Mouse (Mus musculus): Measurements from ENCODE around the gene Gm11596. TPM values are rescaled to one million over a fixed set of nuclear protein-coding genes. Genes with fewer than 3 reads are reported as not detected.

Gene Gm11596
- polyA plus RNA-seq, 1 experiment from 2014 or later: not detected

DNA sequence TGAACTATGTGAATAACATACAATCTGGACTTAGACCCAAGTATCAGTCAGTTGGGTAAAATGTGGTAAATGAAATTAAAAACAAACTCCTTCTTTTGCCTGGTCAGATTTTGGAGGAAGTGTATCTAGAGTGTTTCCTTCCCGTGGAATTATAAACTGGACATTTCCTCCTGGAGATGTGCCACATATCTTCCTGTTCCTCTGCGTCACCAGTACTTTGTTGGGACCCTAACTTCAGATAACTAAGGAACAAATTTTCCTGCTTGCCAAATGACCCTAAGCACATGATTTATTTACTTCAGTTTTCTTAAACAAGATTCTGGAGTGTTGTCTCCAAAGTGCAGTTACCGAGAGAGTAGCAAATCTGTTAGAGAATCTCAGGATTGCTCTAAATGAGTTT is 49.3 kb downstream of the Gm11596 start:
- no peak overlapping the region for H3K4me3 ChIP-seq
- no peak for ATAC-seq (ENCODE audit: low FRiP score)
- 95% methylated on average over 3 of the region's 3 CpGs for WGBS

More for the DNA sequence above, 49.3 kb downstream of the Gm11596 start:
- no peak overlapping the region for H3K9ac ChIP-seq
- H3K36me3 ChIP-seq: no peaks in the 10 kb centered on the region
- H3K4me2 ChIP-seq (replicated peaks): no peak overlapping the region
- H3K27me3 ChIP-seq: no peaks in the 10 kb centered on the region
- H3K4me1 ChIP-seq: no peaks in the 10 kb centered on the region
- no peak overlapping the region for H3K27ac ChIP-seq
- H3K9me3 ChIP-seq (replicated peaks): no peaks in the 10 kb centered on the region

Other genes with a start within 250 kb of the Gm11596 start
- not detected in 2 replicates for gene Krtap3-3, start 242.6 kb downstream of the Gm11596 start, polyA plus RNA-seq (2016; fragmentation: Nextera tagmentation; extraction: Ambion mirVana)
- gene Krtap3-2, start 236.6 kb downstream of the Gm11596 start, polyA plus RNA-seq (2016; fragmentation: Nextera tagmentation; extraction: Ambion mirVana): not detected in 2 replicates
- not detected in 2 replicates for gene Gm11939, start 234.0 kb downstream of the Gm11596 start, polyA plus RNA-seq (2016; fragmentation: Nextera tagmentation; extraction: Ambion mirVana)
- not detected in 2 replicates for gene Krtap3-1, start 226.8 kb downstream of the Gm11596 start, polyA plus RNA-seq (2016; fragmentation: Nextera tagmentation; extraction: Ambion mirVana)
- gene Krtap1-5, start 212.5 kb downstream of the Gm11596 start, polyA plus RNA-seq (2016; fragmentation: Nextera tagmentation; extraction: Ambion mirVana): not detected in 2 replicates
- gene Krtap1-4, start 209.8 kb downstream of the Gm11596 start, polyA plus RNA-seq (2016; fragmentation: Nextera tagmentation; extraction: Ambion mirVana): not detected in 2 replicates
- gene Krtap1-3, start 202.1 kb downstream of the Gm11596 start, polyA plus RNA-seq (2016; fragmentation: Nextera tagmentation; extraction: Ambion mirVana): not detected in 2 replicates
- not detected in 2 replicates for gene Krtap9-3, start 195.4 kb downstream of the Gm11596 start, polyA plus RNA-seq (2016; fragmentation: Nextera tagmentation; extraction: Ambion mirVana)
- not detected in 2 replicates for gene Gm11938, start 190.2 kb downstream of the Gm11596 start, polyA plus RNA-seq (2016; fragmentation: Nextera tagmentation; extraction: Ambion mirVana)
- gene Gm11937, start 183.3 kb downstream of the Gm11596 start, polyA plus RNA-seq (2016; fragmentation: Nextera tagmentation; extraction: Ambion mirVana): not detected in 2 replicates
- not detected in 2 replicates for gene Krtap2-4, start 178.6 kb downstream of the Gm11596 start, polyA plus RNA-seq (2016; fragmentation: Nextera tagmentation; extraction: Ambion mirVana)
- not detected in 2 replicates for gene Gm11562, start 173.0 kb downstream of the Gm11596 start, polyA plus RNA-seq (2016; fragmentation: Nextera tagmentation; extraction: Ambion mirVana)
- gene Krtap4-1, start 165.2 kb downstream of the Gm11596 start, polyA plus RNA-seq (2016; fragmentation: Nextera tagmentation; extraction: Ambion mirVana): not detected in 2 replicates
- not detected in 2 replicates for gene Krtap4-2, start 158.4 kb downstream of the Gm11596 start, polyA plus RNA-seq (2016; fragmentation: Nextera tagmentation; extraction: Ambion mirVana)
- gene Krtap4-7, start 149.4 kb downstream of the Gm11596 start, polyA plus RNA-seq (2016; fragmentation: Nextera tagmentation; extraction: Ambion mirVana): not detected in 2 replicates
- not detected in 2 replicates for gene Gm11555, start 143.2 kb downstream of the Gm11596 start, polyA plus RNA-seq (2016; fragmentation: Nextera tagmentation; extraction: Ambion mirVana)
- gene Gm11563, start 134.5 kb downstream of the Gm11596 start, polyA plus RNA-seq (2016; fragmentation: Nextera tagmentation; extraction: Ambion mirVana): not detected in 2 replicates
- not detected in 2 replicates for gene Krtap4-6, start 127.5 kb downstream of the Gm11596 start, polyA plus RNA-seq (2016; fragmentation: Nextera tagmentation; extraction: Ambion mirVana)
- gene Gm14190, start 102.7 kb downstream of the Gm11596 start, polyA plus RNA-seq (2016; fragmentation: Nextera tagmentation; extraction: Ambion mirVana): not detected in 2 replicates
- gene Gm14180, start 59.2 kb downstream of the Gm11596 start, polyA plus RNA-seq (2016; fragmentation: Nextera tagmentation; extraction: Ambion mirVana): not detected in 2 replicates
- not detected in 2 replicates for gene Gm11595, start 20.6 kb downstream of the Gm11596 start, polyA plus RNA-seq (2016; fragmentation: Nextera tagmentation; extraction: Ambion mirVana)
- not detected in 2 replicates for gene Krtap4-8, start 12.8 kb downstream of the Gm11596 start, polyA plus RNA-seq (2016; fragmentation: Nextera tagmentation; extraction: Ambion mirVana)
- not detected in 2 replicates for gene Krtap4-9, start 8.3 kb downstream of the Gm11596 start, polyA plus RNA-seq (2016; fragmentation: Nextera tagmentation; extraction: Ambion mirVana)
- not detected in 2 replicates for gene Gm11569, start 5.5 kb upstream of the Gm11596 start, polyA plus RNA-seq (2016; fragmentation: Nextera tagmentation; extraction: Ambion mirVana)
- gene Gm11554, start 11.0 kb upstream of the Gm11596 start, polyA plus RNA-seq (2016; fragmentation: Nextera tagmentation; extraction: Ambion mirVana): not detected in 2 replicates
- not detected in 2 replicates for gene Krtap4-13, start 16.4 kb upstream of the Gm11596 start, polyA plus RNA-seq (2016; fragmentation: Nextera tagmentation; extraction: Ambion mirVana)
- gene Gm11564, start 22.2 kb upstream of the Gm11596 start, polyA plus RNA-seq (2016; fragmentation: Nextera tagmentation; extraction: Ambion mirVana): not detected in 2 replicates
- gene 2300003K06Rik, start 44.6 kb upstream of the Gm11596 start, polyA plus RNA-seq (2016; fragmentation: Nextera tagmentation; extraction: Ambion mirVana): not detected in 2 replicates
- gene Krtap4-16, start 58.1 kb upstream of the Gm11596 start, polyA plus RNA-seq (2016; fragmentation: Nextera tagmentation; extraction: Ambion mirVana): not detected in 2 replicates
- not detected in 2 replicates for gene Gm11568, start 64.5 kb upstream of the Gm11596 start, polyA plus RNA-seq (2016; fragmentation: Nextera tagmentation; extraction: Ambion mirVana)
- gene Gm11559, start 71.0 kb upstream of the Gm11596 start, polyA plus RNA-seq (2016; fragmentation: Nextera tagmentation; extraction: Ambion mirVana): not detected in 2 replicates
- not detected in 2 replicates for gene Krtap9-1, start 79.9 kb upstream of the Gm11596 start, polyA plus RNA-seq (2016; fragmentation: Nextera tagmentation; extraction: Ambion mirVana)
- not detected in 2 replicates for gene Gm11567, start 85.7 kb upstream of the Gm11596 start, polyA plus RNA-seq (2016; fragmentation: Nextera tagmentation; extraction: Ambion mirVana)
- not detected in 2 replicates for gene Krtap31-1, start 114.5 kb upstream of the Gm11596 start, polyA plus RNA-seq (2016; fragmentation: Nextera tagmentation; extraction: Ambion mirVana)
- gene Gm11565, start 121.3 kb upstream of the Gm11596 start, polyA plus RNA-seq (2016; fragmentation: Nextera tagmentation; extraction: Ambion mirVana): not detected in 2 replicates
- gene Krtap31-2, start 142.8 kb upstream of the Gm11596 start, polyA plus RNA-seq (2016; fragmentation: Nextera tagmentation; extraction: Ambion mirVana): not detected in 2 replicates
- not detected in 2 replicates for gene Krtap9-5, start 155.0 kb upstream of the Gm11596 start, polyA plus RNA-seq (2016; fragmentation: Nextera tagmentation; extraction: Ambion mirVana)
- not detected in 2 replicates for gene Krtap29-1, start 185.6 kb upstream of the Gm11596 start, polyA plus RNA-seq (2016; fragmentation: Nextera tagmentation; extraction: Ambion mirVana)
- not detected in 2 replicates for gene Krtap16-1, start 193.1 kb upstream of the Gm11596 start, polyA plus RNA-seq (2016; fragmentation: Nextera tagmentation; extraction: Ambion mirVana)
- not detected in 2 replicates for gene Krtap17-1, start 200.5 kb upstream of the Gm11596 start, polyA plus RNA-seq (2016; fragmentation: Nextera tagmentation; extraction: Ambion mirVana)
- gene Krt33a, start 222.7 kb upstream of the Gm11596 start, polyA plus RNA-seq (2016; fragmentation: Nextera tagmentation; extraction: Ambion mirVana): not detected in 2 replicates
- 0.14 TPM in 1 of 2 replicates, not detected in the other for gene Krt33b, start 236.4 kb upstream of the Gm11596 start, polyA plus RNA-seq (2016; fragmentation: Nextera tagmentation; extraction: Ambion mirVana)
- gene Krt34, start 248.1 kb upstream of the Gm11596 start, polyA plus RNA-seq (2016; fragmentation: Nextera tagmentation; extraction: Ambion mirVana): not detected in 2 replicates

All from hindbrain, embryonic 12.5 days (tissue).